In genomic region chr9:110684100-110684831, GRCm38 (mm10) we compare ENCODE assay signal across 8 mouse cellular contexts. TPM values are rescaled to one million over a fixed set of nuclear protein-coding genes. Genes with fewer than 3 reads are reported as not detected.
DNase-seq lines count a peak whose midpoint lies in the region; ATAC-seq and TF ChIP-seq lines count a peak whose summit lies in the region.

No protein-coding gene starts in this region.

- no peaks in the 10 kb centered on the region for H3K27me3 ChIP-seq in thymus, adult 2 months (ENCODE audit: control insufficient read depth, insufficient read depth, low read length)
- no peaks in the 10 kb centered on the region for H3K27me3 ChIP-seq in heart, postnatal 0 days (ENCODE audit: control insufficient read depth, insufficient read depth, low read length)
- H3K27me3 ChIP-seq in lung, postnatal 0 days (replicated peaks; ENCODE audit: insufficient read depth, low read length): no peaks in the 10 kb centered on the region

- H3K27ac ChIP-seq in thymus, adult 2 months (ENCODE audit: control insufficient read depth, insufficient read depth, low read length): peak overlapping the region; percentile 48; the same call in 1 of the 2 replicates
- H3K27ac ChIP-seq in heart, postnatal 0 days (ENCODE audit: low read depth): peak overlapping the region; percentile 97
- peak overlapping the region; percentile 98 for H3K27ac ChIP-seq in lung, postnatal 0 days (ENCODE audit: low read length)

- H3K4me1 ChIP-seq in thymus, adult 2 months (replicated peaks; ENCODE audit: control insufficient read depth, insufficient read depth, low read length): peaks cover 37% of the 10 kb centered on the region
- peaks cover 47% of the 10 kb centered on the region for H3K4me1 ChIP-seq in heart, postnatal 0 days (ENCODE audit: control insufficient read depth, insufficient read depth)
- H3K4me1 ChIP-seq in lung, postnatal 0 days (ENCODE audit: insufficient read depth, low read depth, low read length): peaks cover 39% of the 10 kb centered on the region

- H3K9ac ChIP-seq in heart, postnatal 0 days (replicated peaks; ENCODE audit: low read depth, low read length): peak overlapping the region; percentile 18; the same call in 1 of the 2 replicates
- H3K9ac ChIP-seq in lung, postnatal 0 days (replicated peaks; ENCODE audit: low read depth): peak overlapping the region; percentile 6; the same call in 1 of the 2 replicates

- H3K4me3 ChIP-seq in thymus, adult 2 months (ENCODE audit: control insufficient read depth, insufficient read depth, low read length): no peak overlapping the region
- peak overlapping the region; percentile 5; the same call in 1 of the 2 replicates for H3K4me3 ChIP-seq in heart, postnatal 0 days (ENCODE audit: low read depth, low read length)
- no peak overlapping the region for H3K4me3 ChIP-seq in lung, postnatal 0 days (ENCODE audit: low read depth, low read length)

- 84% methylated on average over 6 of the region's 6 CpGs for whole genome bisulfite sequencing in thymus, adult 2 months
- 12% methylated on average over 6 of the region's 6 CpGs for WGBS in heart, postnatal 0 days
- 25% methylated on average over 6 of the region's 6 CpGs for whole genome bisulfite sequencing in lung, postnatal 0 days

- no peak for TF ChIP-seq CTCF in thymus, adult 2 months (IDR thresholded peaks at IDR 0.05; ENCODE audit: borderline replicate concordance, control insufficient read depth, extremely low read depth, insufficient read depth, low read length, poor library complexity)
- no peak for TF ChIP-seq CTCF in heart, postnatal 0 days (IDR thresholded peaks at IDR 0.05; ENCODE audit: low read depth)
- TF ChIP-seq CTCF in lung, postnatal 0 days (IDR thresholded peaks at IDR 0.05): no peak

- H3K4me2 ChIP-seq in heart, postnatal 0 days (ENCODE audit: low read depth, low read length): peak overlapping the region; percentile 45
- no peak overlapping the region for H3K4me2 ChIP-seq in lung, postnatal 0 days (replicated peaks; ENCODE audit: low read depth, low read length)

- no peaks in the 10 kb centered on the region for H3K36me3 ChIP-seq in thymus, adult 2 months (ENCODE audit: control insufficient read depth, insufficient read depth, low read length)
- H3K36me3 ChIP-seq in heart, postnatal 0 days (replicated peaks; ENCODE audit: control insufficient read depth, insufficient read depth, low read length): no peaks in the 10 kb centered on the region
- peaks cover 5% of the 10 kb centered on the region for H3K36me3 ChIP-seq in lung, postnatal 0 days (ENCODE audit: insufficient read depth, low read length)

- 0 out of 2 replicates have a peak, but pooled peaks have one; percentile 10 for ATAC-seq in common myeloid progenitor, adult 5-6 weeks (replicated peaks; ENCODE audit: low read depth, poor library complexity, severe bottlenecking)
- ATAC-seq in heart, postnatal 0 days (ENCODE audit: insufficient read depth, low read depth): peak; percentile 83
- ATAC-seq in lung, postnatal 0 days: peak; percentile 69

- peak; percentile 70; the same call in 1 of the 2 replicates for TF ChIP-seq EP300 in heart, postnatal 0 days (IDR thresholded peaks at IDR 0.05; ENCODE audit: low read depth)
- peak; percentile 58 for TF ChIP-seq EP300 in lung, postnatal 0 days (IDR thresholded peaks at IDR 0.05)

- DNase-seq in thymus, adult 2 months: no peak
- no peak for DNase-seq in thymus, postnatal 14 days
- DNase-seq in heart, postnatal 0 days (ENCODE audit: low spot score): peak; percentile 95
- peak; percentile 94 to 98 for DNase-seq in kidney, postnatal 36 days
- peak; percentile 97 for DNase-seq in lung, postnatal 0 days (ENCODE audit: low spot score)
- DNase-seq in right cerebral cortex, postnatal 36 days (ENCODE audit: low spot score in 2 of 2): peak; percentile 48 to 63
- no peak for DNase-seq in spleen, postnatal 36 days (ENCODE audit: low spot score in 2 of 2)

- TF ChIP-seq POLR2A in thymus, adult 2 months (IDR thresholded peaks at IDR 0.05; ENCODE audit: control insufficient read depth, extremely low read depth, insufficient read depth, low read length, poor library complexity): no peak

- H3K9me3 ChIP-seq in heart, postnatal 0 days (replicated peaks; ENCODE audit: control insufficient read depth, low read length): no peaks in the 10 kb centered on the region
- no peaks in the 10 kb centered on the region for H3K9me3 ChIP-seq in lung, postnatal 0 days (ENCODE audit: low read length)

RNA-seq across cellular contexts. Expression of gene Ccdc12, which starts 28.0 kb away (rescaled TPM):
- polyA plus RNA-seq in thymus, adult 2 months (2012; rRNA removed): 105 and 152 TPM in 2 replicates
- 88.7 and 112 TPM in 2 replicates for total RNA-seq in common myeloid progenitor, adult 5-6 weeks (2017)
- total RNA-seq in heart, postnatal 0 days (2014; rRNA removed; ENCODE audit: low replicate concordance): 52.9 and 95.9 TPM in 2 replicates
- polyA plus RNA-seq in heart, postnatal 0 days (2015; fragmentation: Nextera tagmentation; extraction: Ambion mirVana): 134 and 143 TPM in 2 replicates
- polyA plus RNA-seq in lung, postnatal 0 days (2015; fragmentation: Nextera tagmentation; extraction: Ambion mirVana): 180 and 200 TPM in 2 replicates

RNA-seq across cellular contexts. Expression of gene Nbeal2, which starts 30.3 kb away (rescaled TPM):
- 297 and 301 TPM in 2 replicates for polyA plus RNA-seq in thymus, adult 2 months (2012; rRNA removed)
- 8.6 and 19.5 TPM in 2 replicates for total RNA-seq in common myeloid progenitor, adult 5-6 weeks (2017)
- total RNA-seq in heart, postnatal 0 days (2014; rRNA removed; ENCODE audit: low replicate concordance): 11.5 and 12.9 TPM in 2 replicates
- 1.2 and 1.6 TPM in 2 replicates for polyA plus RNA-seq in heart, postnatal 0 days (2015; fragmentation: Nextera tagmentation; extraction: Ambion mirVana)
- polyA plus RNA-seq in lung, postnatal 0 days (2015; fragmentation: Nextera tagmentation; extraction: Ambion mirVana): 6.2 and 6.6 TPM in 2 replicates

RNA-seq across cellular contexts. Expression of gene Myl3, which starts 57.4 kb away (rescaled TPM):
- polyA plus RNA-seq in thymus, adult 2 months (2012; rRNA removed): 2.4 and 293 TPM in 2 replicates
- total RNA-seq in common myeloid progenitor, adult 5-6 weeks (2017): not detected in 2 replicates
- 7,206 and 8,752 TPM in 2 replicates for total RNA-seq in heart, postnatal 0 days (2014; rRNA removed; ENCODE audit: low replicate concordance)
- polyA plus RNA-seq in heart, postnatal 0 days (2015; fragmentation: Nextera tagmentation; extraction: Ambion mirVana): 7,883 and 7,975 TPM in 2 replicates
- 10.4 and 13.8 TPM in 2 replicates for polyA plus RNA-seq in lung, postnatal 0 days (2015; fragmentation: Nextera tagmentation; extraction: Ambion mirVana)

Comparison
In these comparisons a context has a peak if more than half of its experiments do, and no peak if none do; other contexts are left out.
1. DNase-seq: peak in heart, postnatal 0 days (single experiment), kidney, postnatal 36 days (2 of 2), lung, postnatal 0 days (single experiment) and right cerebral cortex, postnatal 36 days (2 of 2); none in thymus, adult 2 months (single experiment), thymus, postnatal 14 days (single experiment) and spleen, postnatal 36 days (0 of 2).
2. H3K27ac ChIP-seq: peak in every context shown above with its lines; median percentile 98 in lung, postnatal 0 days; 97 in heart, postnatal 0 days; 48 in thymus, adult 2 months.
3. ATAC-seq: peak in every context shown above with its lines; median percentile 83 in heart, postnatal 0 days; 69 in lung, postnatal 0 days; 10 in common myeloid progenitor, adult 5-6 weeks.
4. RNA of gene Nbeal2, which starts 30.3 kb away (polyA plus RNA-seq): 297 to 301 TPM in thymus, adult 2 months; 6.2 to 6.6 TPM in lung, postnatal 0 days and 1.2 to 1.6 TPM in heart, postnatal 0 days; every median in the first group is over 10 times any median in the second.
5. RNA of gene Myl3, which starts 57.4 kb away (polyA plus RNA-seq): 7,883 to 7,975 TPM in heart, postnatal 0 days; 2.4 to 293 TPM in thymus, adult 2 months and 10.4 to 13.8 TPM in lung, postnatal 0 days; every median in the first group is over 10 times any median in the second.